24 mouse cellular contexts compared by ENCODE assay signal in genomic region chr2:46394161-46394560, GRCm38 (mm10).
DNase-seq lines count a peak whose midpoint lies in the region; ATAC-seq and TF ChIP-seq lines count a peak whose summit lies in the region.
"Had no signal": no experiment of that assay in that cellular context is flagged by ENCODE, and none has a peak within 500 bp of the region (broad histone marks: within the 10 kb centered on the region; RNA-seq: fewer than 3 reads in every experiment).

No protein-coding gene starts in this region.

- H3K9ac ChIP-seq in hindbrain, postnatal 0 days (replicated peaks; ENCODE audit: low read length) = no peak overlapping the region
- H3K9ac ChIP-seq in hindbrain, embryonic 12.5 days = no peak overlapping the region
- H3K9ac ChIP-seq: embryonic facial prominence, embryonic 12.5 days; heart, embryonic 13.5 days; hindbrain, embryonic 15.5 days; kidney, embryonic 15.5 days; liver, embryonic 14.5 days; neural tube, embryonic 12.5 days had no signal

- DNase-seq in cerebellum, postnatal 10 days = peak; percentile 61 to 74
- peak; percentile 30 for DNase-seq in hindbrain, postnatal 0 days (ENCODE audit: low spot score)
- DNase-seq in brain, adult 2 months (ENCODE audit: low read depth, low spot score) = peak; percentile 77
- peak; percentile 84 for DNase-seq in layer of hippocampus, adult 9-11 months
- no peak for DNase-seq in kidney, postnatal 36 days
- no peak for DNase-seq in yolk sac, embryonic 10.5 days (ENCODE audit: low spot score)
- DNase-seq: adrenal gland, adult 2 months; cerebellum, adult 11-12 months; heart, adult 18-20 months; heart, postnatal 36 days; thymus, adult 2 months had no signal

- H3K4me1 ChIP-seq in hindbrain, postnatal 0 days (ENCODE audit: insufficient read depth, low read length) = no peaks in the 10 kb centered on the region
- H3K4me1 ChIP-seq in hindbrain, embryonic 12.5 days = no peaks in the 10 kb centered on the region
- H3K4me1 ChIP-seq: embryonic facial prominence, embryonic 12.5 days; heart, embryonic 13.5 days; hindbrain, embryonic 15.5 days; kidney, embryonic 15.5 days; neural tube, embryonic 12.5 days had no signal

- no peaks in the 10 kb centered on the region for H3K36me3 ChIP-seq in hindbrain, postnatal 0 days (ENCODE audit: insufficient read depth, low read length)
- no peaks in the 10 kb centered on the region for H3K36me3 ChIP-seq in hindbrain, embryonic 12.5 days
- H3K36me3 ChIP-seq: embryonic facial prominence, embryonic 12.5 days; G1E; heart, embryonic 13.5 days; hindbrain, embryonic 15.5 days; kidney, embryonic 15.5 days; neural tube, embryonic 12.5 days had no signal

- no peak overlapping the region for H3K27ac ChIP-seq in hindbrain, postnatal 0 days
- no peak overlapping the region for H3K27ac ChIP-seq in hindbrain, embryonic 12.5 days
- H3K27ac ChIP-seq: embryonic facial prominence, embryonic 12.5 days; heart, embryonic 13.5 days; hindbrain, embryonic 15.5 days; kidney, embryonic 15.5 days; liver, embryonic 14.5 days; macrophage; neural tube, embryonic 12.5 days had no signal

- no peak overlapping the region for H3K4me3 ChIP-seq in hindbrain, postnatal 0 days (ENCODE audit: low read length)
- H3K4me3 ChIP-seq in hindbrain, embryonic 12.5 days = no peak overlapping the region
- H3K4me3 ChIP-seq: embryonic facial prominence, embryonic 12.5 days; erythroblast, embryonic 14.5 days; heart, embryonic 13.5 days; hindbrain, embryonic 15.5 days; kidney, embryonic 15.5 days; neural tube, embryonic 12.5 days had no signal

- no peaks in the 10 kb centered on the region for H3K27me3 ChIP-seq in hindbrain, postnatal 0 days (ENCODE audit: insufficient read depth, low read length)
- H3K27me3 ChIP-seq in hindbrain, embryonic 12.5 days = no peaks in the 10 kb centered on the region
- H3K27me3 ChIP-seq: embryonic facial prominence, embryonic 12.5 days; heart, embryonic 13.5 days; hindbrain, embryonic 15.5 days; kidney, embryonic 15.5 days; neural tube, embryonic 12.5 days had no signal

- H3K9me3 ChIP-seq in hindbrain, postnatal 0 days (ENCODE audit: low read length) = no peaks in the 10 kb centered on the region
- H3K9me3 ChIP-seq in hindbrain, embryonic 12.5 days (replicated peaks) = no peaks in the 10 kb centered on the region
- H3K9me3 ChIP-seq: embryonic facial prominence, embryonic 12.5 days; G1E; hindbrain, embryonic 15.5 days; neural tube, embryonic 12.5 days had no signal

- TF ChIP-seq CTCF in hindbrain, postnatal 0 days (IDR thresholded peaks at IDR 0.05; ENCODE audit: low read depth) = no peak

- WGBS in hindbrain, postnatal 0 days = 62% methylated on average over 2 of the region's 2 CpGs
- 79% methylated on average over 2 of the region's 2 CpGs for WGBS in hindbrain, embryonic 12.5 days

- no peak for ATAC-seq in cerebellum, adult (ENCODE audit: insufficient number of reproducible peaks, low FRiP score, low TSS enrichment)
- no peak for ATAC-seq in hindbrain, postnatal 0 days
- ATAC-seq in hindbrain, embryonic 12.5 days (ENCODE audit: low FRiP score) = no peak
- ATAC-seq: intestine, postnatal 0 days had no signal

- H3K4me2 ChIP-seq in hindbrain, postnatal 0 days (ENCODE audit: low read depth, low read length) = no peak overlapping the region
- H3K4me2 ChIP-seq in hindbrain, embryonic 12.5 days (replicated peaks) = no peak overlapping the region
- H3K4me2 ChIP-seq: embryonic facial prominence, embryonic 12.5 days; heart, embryonic 13.5 days; hindbrain, embryonic 15.5 days; kidney, embryonic 15.5 days; midbrain, embryonic 11.5 days; neural tube, embryonic 12.5 days had no signal

Comparison
In these comparisons a context has a peak if more than half of its experiments do, and no peak if none do; other contexts are left out.
1. DNase-seq: peak in cerebellum, postnatal 10 days (2 of 2), hindbrain, postnatal 0 days (single experiment), brain, adult 2 months (single experiment) and layer of hippocampus, adult 9-11 months (single experiment); none in kidney, postnatal 36 days (0 of 2) and yolk sac, embryonic 10.5 days (single experiment).